Mouse (Mus musculus): ENCODE results near the gene Tnfaip6. TPM values are rescaled to one million over a fixed set of nuclear protein-coding genes. Genes with fewer than 3 reads are reported as not detected.
"Not testable (repeated sequence)": the region's sequence is repeated elsewhere in the genome, so short reads cannot be mapped to it uniquely, and the experiment has no call there.

Tnfaip6 gene
- polyA plus RNA-seq (2015; fragmentation: Nextera tagmentation; extraction: Ambion mirVana) = 2.7 and 2.9 TPM in 2 replicates

- DNase-seq (ENCODE audit: low spot score) = no peak
These were observed at the start of gene Tnfaip6 for GRCm38 (mm10) chr2:52037882-52038281. Gene Tnfaip6, plus strand, starts transcription at chr2:52038009.

GRCm38 (mm10) chr2:51989559-51989958 lies 48.2 kb upstream of the Tnfaip6 start:
- no peak for DNase-seq (ENCODE audit: low spot score)

- DNase-seq (ENCODE audit: low spot score) = no peak
These were observed 46.4 kb upstream of the Tnfaip6 start for GRCm38 (mm10) chr2:51991447-51991846.

GRCm38 (mm10) chr2:51999996-52000395 lies 37.8 kb upstream of the Tnfaip6 start:
- no peak for DNase-seq (ENCODE audit: low spot score)

GRCm38 (mm10) chr2:52001521-52001920 lies 36.3 kb upstream of the Tnfaip6 start:
- DNase-seq (ENCODE audit: low spot score) = no peak

GRCm38 (mm10) chr2:52002299-52002698 lies 35.5 kb upstream of the Tnfaip6 start:
- not testable (repeated sequence) for DNase-seq (ENCODE audit: low spot score)

- DNase-seq (ENCODE audit: low spot score) = no peak
These were observed 31.4 kb upstream of the Tnfaip6 start for GRCm38 (mm10) chr2:52006380-52006779.

- DNase-seq (ENCODE audit: low spot score) = not testable (repeated sequence)
These were observed 26.0 kb upstream of the Tnfaip6 start for GRCm38 (mm10) chr2:52011820-52012219.

- DNase-seq (ENCODE audit: low spot score) = no peak
These were observed 24.4 kb upstream of the Tnfaip6 start for GRCm38 (mm10) chr2:52013306-52013820.

- DNase-seq (ENCODE audit: low spot score) = no peak
These were observed 21.4 kb upstream of the Tnfaip6 start for GRCm38 (mm10) chr2:52016361-52016760.

GRCm38 (mm10) chr2:52027061-52027460 lies 10.7 kb upstream of the Tnfaip6 start:
- no peak for DNase-seq (ENCODE audit: low spot score)

GRCm38 (mm10) chr2:52029426-52029825 lies 8.4 kb upstream of the Tnfaip6 start:
- no peak for DNase-seq (ENCODE audit: low spot score)

- no peak for DNase-seq (ENCODE audit: low spot score)
These were observed 6.3 kb upstream of the Tnfaip6 start for GRCm38 (mm10) chr2:52031491-52031890.

GRCm38 (mm10) chr2:52034601-52035000 lies 3.2 kb upstream of the Tnfaip6 start:
- DNase-seq (ENCODE audit: low spot score) = no peak

GRCm38 (mm10) chr2:52035144-52035543 lies 2.7 kb upstream of the Tnfaip6 start:
- no peak for DNase-seq (ENCODE audit: low spot score)

- DNase-seq (ENCODE audit: low spot score) = no peak
These were observed 747 bp upstream of the Tnfaip6 start for GRCm38 (mm10) chr2:52036929-52037595.

- no peak for DNase-seq (ENCODE audit: low spot score)
These were observed 749 bp downstream of the Tnfaip6 start for GRCm38 (mm10) chr2:52038558-52038957.

- no peak for DNase-seq (ENCODE audit: low spot score)
These were observed 1.4 kb downstream of the Tnfaip6 start for GRCm38 (mm10) chr2:52039083-52039801.

GRCm38 (mm10) chr2:52042132-52042531 lies 4.3 kb downstream of the Tnfaip6 start:
- DNase-seq (ENCODE audit: low spot score) = no peak

GRCm38 (mm10) chr2:52042714-52043113 lies 4.9 kb downstream of the Tnfaip6 start:
- DNase-seq (ENCODE audit: low spot score) = no peak

GRCm38 (mm10) chr2:52043485-52043884 lies 5.7 kb downstream of the Tnfaip6 start:
- DNase-seq (ENCODE audit: low spot score) = no peak

GRCm38 (mm10) chr2:52046032-52046431 lies 8.2 kb downstream of the Tnfaip6 start:
- no peak for DNase-seq (ENCODE audit: low spot score)

- DNase-seq (ENCODE audit: low spot score) = no peak
These were observed 13.0 kb downstream of the Tnfaip6 start for GRCm38 (mm10) chr2:52050823-52051222.

All from thymus, postnatal 0 days (tissue).